Mouse (Mus musculus) cerebellum, adult 11-12 months (tissue): ENCODE results near the gene Aoc2.

Experiments used
- DNase-seq: peaks from one replicate; pipeline ENCODE4 v3.0.0; 2022

Aoc2 gene

DNA sequence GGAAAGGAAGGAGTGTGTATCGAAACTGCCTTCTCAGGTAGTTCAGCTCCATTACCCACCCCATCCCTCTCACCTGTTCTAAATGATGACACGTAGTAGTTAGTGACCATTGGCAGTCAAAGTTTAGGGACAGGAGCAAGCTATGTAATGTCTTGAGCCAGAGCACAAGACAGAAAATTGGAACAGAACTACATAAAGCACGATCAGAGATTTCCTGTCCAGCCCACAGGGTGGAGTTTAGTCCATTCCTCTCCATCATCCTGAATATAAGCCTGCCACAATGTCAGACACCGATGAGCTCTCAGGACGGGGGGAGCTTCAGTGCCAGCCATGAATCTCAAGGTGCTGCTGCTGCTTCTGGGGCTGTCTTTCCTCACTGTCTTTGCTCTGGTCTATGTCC is at the start of gene Aoc2:
Gene Aoc2, plus strand, starts transcription at position 301 of the 400 bp plus-strand sequence.
- DNase-seq, result no peak

- no peak for DNase-seq
These were observed 49.6 kb upstream of the Aoc2 start for GRCm38 (mm10) chr11:101275309-101275708.

DNA sequence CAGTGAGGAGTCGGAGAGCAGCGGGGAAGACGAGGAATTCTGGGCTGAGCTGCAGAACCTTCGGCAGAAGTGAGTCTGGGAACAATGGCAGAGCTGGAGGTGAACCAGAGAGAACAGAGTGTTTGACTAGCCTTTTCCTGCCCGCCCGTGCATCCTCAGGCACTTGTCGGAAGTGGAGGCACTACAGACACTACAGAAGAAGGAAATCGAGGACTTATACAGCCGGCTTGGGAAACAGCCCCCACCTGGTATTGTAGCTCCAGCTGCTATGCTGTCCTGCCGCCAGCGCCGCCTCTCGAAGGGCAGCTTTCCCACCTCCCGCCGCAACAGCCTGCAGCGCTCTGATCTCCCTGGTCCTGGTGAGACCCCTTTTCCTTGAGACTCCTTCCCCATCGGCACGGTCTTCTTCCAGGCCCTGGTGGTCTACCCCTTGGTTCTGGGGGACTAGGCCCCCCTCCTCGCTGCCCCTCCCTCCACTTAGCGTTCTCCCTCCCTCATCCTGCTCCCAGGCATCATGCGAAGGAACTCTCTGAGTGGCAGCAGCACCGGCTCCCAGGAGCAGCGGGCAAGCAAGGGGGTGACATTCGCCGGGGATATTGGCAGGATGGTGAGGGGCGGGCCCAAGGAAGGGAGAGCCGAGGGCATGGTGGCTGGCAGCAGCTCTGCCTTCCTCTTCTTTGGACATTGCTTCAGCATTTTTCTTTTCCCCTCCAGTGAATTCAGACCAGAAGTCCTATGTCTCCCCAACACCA is 48.4 kb upstream of the Aoc2 start:
- no peak for DNase-seq

- DNase-seq, result no peak
These were observed 47.3 kb upstream of the Aoc2 start for GRCm38 (mm10) chr11:101277381-101278222.

- peak; percentile 80 for DNase-seq
These were observed 46.4 kb upstream of the Aoc2 start, which contains the start of the genes Cntd1 and Coa3 for GRCm38 (mm10) chr11:101278223-101279192. TSS of gene Cntd1 (plus strand) at chr11:101279012. TSS of gene Coa3 (minus strand) at chr11:101279114.

- no peak for DNase-seq
These were observed 45.7 kb upstream of the Aoc2 start for GRCm38 (mm10) chr11:101279193-101279569.

GRCm38 (mm10) chr11:101280837-101281236 is 44.0 kb upstream of the Aoc2 start:
- no peak for DNase-seq

GRCm38 (mm10) chr11:101282896-101283295 is 42.0 kb upstream of the Aoc2 start:
- DNase-seq, result no peak

GRCm38 (mm10) chr11:101283805-101284204 is 41.1 kb upstream of the Aoc2 start:
- no peak for DNase-seq

DNA sequence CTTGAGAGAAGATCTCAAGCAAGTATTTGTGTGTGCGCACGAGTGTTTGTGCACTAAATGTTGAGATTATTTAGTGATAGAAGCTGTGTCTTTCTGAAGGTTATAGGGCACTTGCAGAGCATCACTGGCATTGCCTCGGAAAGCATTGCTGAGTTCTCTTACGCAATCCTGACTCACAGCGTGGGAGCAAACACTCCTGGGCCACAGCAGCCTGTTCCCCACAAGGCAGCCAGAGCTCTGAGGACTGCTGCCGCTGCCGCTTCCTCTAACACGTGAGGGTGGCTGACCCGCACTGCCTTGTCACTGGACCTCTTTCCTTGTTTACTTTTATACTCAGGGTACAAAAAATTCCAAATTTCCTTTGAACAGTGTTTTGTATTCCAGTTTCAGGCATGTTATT is 37.6 kb upstream of the Aoc2 start:
- DNase-seq, result no peak

DNA sequence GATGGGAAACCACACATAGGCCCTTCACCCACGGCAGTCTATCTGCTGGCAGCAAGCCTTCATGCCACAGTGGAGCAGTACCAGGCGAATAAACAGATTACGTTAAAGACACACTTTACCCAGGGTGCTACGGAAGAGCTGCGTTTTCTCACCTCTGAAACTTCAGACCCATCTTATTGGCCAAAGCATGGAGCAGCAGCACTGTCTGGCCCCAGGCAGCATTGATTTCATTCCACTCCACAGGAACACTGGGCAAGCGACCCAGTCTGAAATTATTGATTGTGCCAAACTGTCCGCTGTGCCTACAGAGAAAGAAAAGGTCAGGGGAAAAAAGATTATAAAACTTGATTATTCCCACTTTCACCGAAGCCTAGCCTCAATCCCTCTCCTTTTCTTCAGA is 33.6 kb upstream of the Aoc2 start:
- DNase-seq, result no peak

DNA sequence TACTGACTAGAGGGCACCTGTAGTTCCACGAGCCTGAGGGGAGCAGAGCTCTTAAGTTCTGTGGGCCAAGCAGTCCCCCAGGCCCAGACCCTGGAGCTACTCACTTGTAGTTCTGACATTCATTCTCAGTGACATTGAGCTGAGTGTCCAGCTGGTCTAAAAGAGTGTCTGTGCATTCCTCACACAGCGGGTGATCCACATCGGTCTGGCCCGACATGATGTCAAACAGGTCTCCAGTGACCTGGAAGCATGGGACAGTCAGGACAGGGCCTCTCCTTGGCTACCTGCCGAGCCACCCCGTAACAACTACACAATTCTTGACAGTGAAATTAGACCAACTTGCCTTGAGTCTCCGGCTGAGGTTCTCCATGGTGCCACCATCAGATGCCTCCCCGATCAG is 29.7 kb upstream of the Aoc2 start:
- DNase-seq, result no peak

DNA sequence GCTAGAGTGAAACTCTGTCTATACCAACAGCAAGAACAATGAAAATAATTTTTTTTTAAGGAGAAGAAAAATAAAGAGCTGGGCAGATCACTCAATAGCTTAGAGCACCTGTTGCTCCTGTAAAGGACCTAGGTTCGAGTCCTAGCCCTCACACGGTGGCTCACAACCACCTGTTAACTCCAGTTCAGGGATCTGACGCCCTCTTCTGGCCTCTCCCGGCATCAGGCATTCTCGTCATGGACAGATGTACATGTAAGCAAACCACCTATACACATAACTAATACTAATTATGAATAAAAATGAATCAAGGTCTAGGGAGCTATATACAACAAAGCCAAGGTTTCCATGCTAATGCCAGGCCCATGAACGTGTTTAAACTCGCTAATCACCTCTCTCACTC is 24.0 kb upstream of the Aoc2 start:
- no peak for DNase-seq

DNA sequence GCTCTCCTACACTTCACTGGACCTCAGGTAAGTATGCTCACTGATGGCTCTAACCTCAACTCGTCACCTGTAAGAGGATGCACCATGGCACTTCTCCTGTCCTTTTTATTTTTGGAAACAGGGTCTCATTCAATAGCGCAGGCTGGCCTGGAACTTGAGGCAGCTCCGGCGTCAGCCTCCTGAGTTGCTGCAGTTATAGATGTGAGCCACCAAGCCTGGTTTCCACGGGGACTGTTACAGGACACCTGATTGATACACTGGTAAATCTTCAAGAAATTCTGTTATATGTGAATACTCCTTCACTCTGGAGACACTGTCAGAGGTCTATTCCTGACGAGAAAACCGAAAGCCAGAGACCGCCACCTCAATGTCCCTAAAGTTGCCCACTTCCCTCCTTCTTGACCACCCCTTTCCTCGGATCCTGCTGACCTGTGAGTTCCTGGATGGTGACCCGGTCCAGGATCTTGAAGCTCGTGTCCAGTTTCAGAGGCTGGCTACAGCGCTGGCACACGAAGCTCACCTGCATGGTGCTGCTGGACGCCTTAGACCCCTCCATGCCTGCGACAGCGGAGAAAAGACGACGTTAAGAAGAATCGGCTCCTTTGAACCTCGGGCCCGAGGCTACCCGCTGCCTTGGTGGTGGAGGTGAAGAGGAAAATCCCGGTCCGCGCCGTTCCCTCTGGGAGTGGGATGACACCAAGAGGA is 23.4 kb upstream of the Aoc2 start:
- no peak for DNase-seq

- DNase-seq, result peak; percentile 94
These were observed 22.7 kb upstream of the Aoc2 start, which contains the start of gene Becn1 for GRCm38 (mm10) chr11:101302004-101302798. TSS of gene Becn1 (minus strand) at chr11:101302286.

DNA sequence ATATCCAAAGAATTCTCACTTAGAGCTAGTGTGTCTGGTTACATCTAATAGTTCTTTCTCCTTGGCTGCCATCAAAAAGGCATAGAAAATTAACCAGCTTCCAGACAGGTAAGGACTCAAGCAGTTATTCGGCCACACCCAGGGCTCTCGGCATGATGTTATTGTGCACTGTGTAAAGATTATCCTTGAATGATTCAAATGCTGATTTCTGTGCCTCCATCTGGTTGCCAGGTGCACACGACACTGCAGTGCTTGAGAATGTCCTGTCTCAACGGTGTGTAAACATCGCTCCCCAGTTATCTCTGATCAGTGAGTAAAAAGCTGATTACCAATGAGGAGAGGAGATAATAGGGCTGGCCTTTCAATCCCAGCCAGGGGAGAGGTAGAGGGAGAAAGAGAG is 17.1 kb upstream of the Aoc2 start:
- DNase-seq, result no peak

- DNase-seq, result no peak
These were observed 13.8 kb upstream of the Aoc2 start for GRCm38 (mm10) chr11:101311083-101311482.

DNA sequence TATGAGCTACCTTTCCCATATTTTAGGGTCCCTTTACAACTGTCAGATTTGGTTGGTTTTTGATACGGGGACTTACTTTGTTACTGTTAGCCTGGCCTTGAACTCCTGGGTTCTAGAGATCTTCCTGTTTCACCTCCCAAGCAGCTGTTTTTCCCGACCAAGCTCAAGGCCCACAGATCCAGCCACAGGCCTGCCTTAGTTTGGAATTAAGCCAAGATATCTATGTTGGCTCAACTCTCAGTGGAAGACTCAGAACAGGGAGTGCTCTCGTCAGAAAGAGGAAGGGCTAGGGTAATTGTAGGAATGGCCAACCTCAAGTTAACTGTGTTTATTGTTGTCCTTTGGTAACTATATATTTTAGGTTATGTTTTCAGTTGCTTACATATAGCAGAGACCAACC is 12.7 kb upstream of the Aoc2 start:
- DNase-seq, result no peak

DNA sequence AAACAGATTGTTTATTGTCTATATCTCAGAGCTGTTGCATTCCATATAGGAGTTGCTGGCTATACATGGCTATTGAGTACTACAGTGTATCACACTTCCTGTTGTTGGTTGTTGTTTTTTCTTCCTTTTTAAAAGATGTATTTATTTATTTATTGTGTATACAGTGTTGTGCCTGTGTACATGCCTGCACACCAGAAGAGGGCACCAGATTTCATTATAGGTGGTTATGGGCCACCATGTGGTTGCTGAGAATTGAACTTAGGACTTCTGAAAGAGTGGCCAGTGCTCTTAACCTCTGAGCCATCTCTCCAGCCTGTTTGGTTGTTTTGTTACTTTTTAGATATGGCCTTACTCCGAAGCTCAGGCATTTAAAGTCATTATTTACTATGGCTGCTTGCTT is 10.3 kb upstream of the Aoc2 start:
- no peak for DNase-seq

DNA sequence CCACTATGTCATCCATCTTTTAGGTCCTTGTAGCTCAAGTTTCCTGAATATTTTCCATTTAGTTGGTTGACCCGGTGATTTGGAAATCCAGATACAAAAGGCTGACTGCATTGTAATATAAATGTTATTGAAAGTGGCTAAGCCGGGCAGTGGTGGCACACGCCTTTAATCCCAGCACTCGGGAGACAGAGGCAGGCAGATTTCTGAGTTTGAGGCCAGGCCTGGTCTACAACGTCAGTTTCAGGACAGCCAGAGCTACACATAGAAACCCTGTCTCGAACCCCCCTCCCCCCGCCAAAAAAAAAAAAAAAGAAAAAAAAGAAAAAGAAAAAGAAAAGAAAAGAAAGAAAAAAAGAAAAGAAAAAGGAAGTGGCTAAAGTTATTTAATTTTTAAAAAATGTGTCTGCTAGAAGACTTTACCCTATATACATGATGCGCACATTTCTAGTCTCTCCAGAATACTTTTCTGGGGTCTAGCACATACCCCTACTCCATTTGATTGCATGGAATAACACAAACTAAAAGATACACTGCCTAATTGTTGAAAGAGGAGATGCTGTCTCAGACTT is 9.7 kb upstream of the Aoc2 start:
- no peak for DNase-seq
